Mouse (Mus musculus) heart, embryonic 13.5 days (tissue): ENCODE data around the gene Slc1a3. TPM values are rescaled to one million over a fixed set of nuclear protein-coding genes. Genes with fewer than 3 reads are reported as not detected.

ENCODE experiments used
- ATAC-seq: fragments of 200-750 bp; cut with Nextera tagmentation; 2 replicates; pipeline ENCODE4 v1.8.0; 2017; ENCODE audit warnings: moderate TSS enrichment; ENCODE audit not compliant: insufficient number of reproducible peaks, low FRiP score, low TSS enrichment; ENCODE audit errors: extremely low read depth
- H3K27ac ChIP-seq: fragments of 300-500 bp; sonication (generic); replicated peaks from 2 replicates; pipeline ENCODE4 v1.5.1; 2015; ENCODE audit warnings: moderate library complexity, mild to moderate bottlenecking, inconsistent platforms
- H3K27me3 ChIP-seq: fragments of 300-500 bp; sonication (generic); replicated peaks from 2 replicates; pipeline ENCODE4 v1.6.1; 2015; ENCODE audit warnings: mild to moderate bottlenecking, inconsistent platforms
- H3K36me3 ChIP-seq: fragments of 300-500 bp; sonication (generic); 2 replicates; pipeline ENCODE4 v1.6.1; 2015; ENCODE audit warnings: mild to moderate bottlenecking, inconsistent platforms
- H3K4me1 ChIP-seq: fragments of 300-500 bp; sonication (generic); 2 replicates; pipeline ENCODE4 v1.6.1; 2015; ENCODE audit warnings: inconsistent platforms
- H3K4me2 ChIP-seq: fragments of 300-500 bp; sonication (generic); 2 replicates; pipeline ENCODE4 v1.6.1; 2015; ENCODE audit warnings: inconsistent platforms, mild to moderate bottlenecking, moderate library complexity
- H3K4me3 ChIP-seq: fragments of 300-500 bp; sonication (generic); 2 replicates; pipeline ENCODE4 v1.5.1; 2015; ENCODE audit warnings: moderate library complexity, mild to moderate bottlenecking, inconsistent platforms
- H3K9ac ChIP-seq: fragments of 300-500 bp; sonication (generic); 2 replicates; pipeline ENCODE4 v1.6.1; 2015; ENCODE audit warnings: inconsistent platforms, mild to moderate bottlenecking, moderate library complexity
- H3K9me3 ChIP-seq: fragments of 300-500 bp; sonication (generic); 2 replicates; pipeline ENCODE4 v1.6.1; 2016; ENCODE audit warnings: inconsistent platforms
- WGBS: fragments of 180-500 bp; shearing (Covaris S2); methylation state at CpG from one replicate; pipeline ENCODE4 v1.1.7; 2015; ENCODE audit warnings: mixed read lengths; 5-methylcytosine and 5-hydroxymethylcytosine counted together
- polyA plus RNA-seq: library from polyadenylated mRNA; unstranded; fragments of >200 nt; fragmentation: Nextera tagmentation; extraction: Ambion mirVana; gene quantifications from 2 replicates; pipeline ENCODE4 v1.2.1, GENCODE M21; 2015

Slc1a3 gene
- polyA plus RNA-seq, 1 experiment from 2014 or later: 14.8 TPM

DNA sequence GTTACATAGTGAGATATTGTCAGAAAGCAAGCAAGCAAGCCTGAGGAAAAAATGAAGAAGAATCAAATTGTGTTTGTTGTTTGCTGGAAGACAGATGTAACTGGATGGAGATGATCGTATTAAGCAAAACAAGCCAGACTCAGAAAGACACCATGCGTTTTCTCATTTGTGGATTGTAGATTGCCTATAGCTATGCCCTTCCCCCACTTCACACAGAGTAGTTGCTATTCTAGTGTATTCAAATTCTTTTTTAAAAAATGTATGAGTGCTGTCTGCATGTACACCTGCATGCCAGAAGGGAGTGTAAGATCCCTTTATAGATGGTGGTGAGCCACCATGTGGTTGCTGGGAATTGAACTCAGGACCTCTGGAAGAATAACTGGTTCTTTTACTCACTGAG is 33.6 kb downstream of the Slc1a3 start:
- H3K27me3 ChIP-seq: no peaks in the 10 kb centered on the region
- H3K36me3 ChIP-seq: no peaks in the 10 kb centered on the region
- no peak overlapping the region for H3K9ac ChIP-seq
- H3K27ac ChIP-seq: peak overlapping the region; percentile 68
- peak overlapping the region; percentile 39; the same call in 1 of the 2 replicates for H3K4me2 ChIP-seq
- H3K4me1 ChIP-seq: peaks cover 38% of the 10 kb centered on the region
- no peaks in the 10 kb centered on the region for H3K9me3 ChIP-seq
- no peak for ATAC-seq
- WGBS: 71% methylated on average over 2 of the region's 2 CpGs
- no peak overlapping the region for H3K4me3 ChIP-seq

DNA sequence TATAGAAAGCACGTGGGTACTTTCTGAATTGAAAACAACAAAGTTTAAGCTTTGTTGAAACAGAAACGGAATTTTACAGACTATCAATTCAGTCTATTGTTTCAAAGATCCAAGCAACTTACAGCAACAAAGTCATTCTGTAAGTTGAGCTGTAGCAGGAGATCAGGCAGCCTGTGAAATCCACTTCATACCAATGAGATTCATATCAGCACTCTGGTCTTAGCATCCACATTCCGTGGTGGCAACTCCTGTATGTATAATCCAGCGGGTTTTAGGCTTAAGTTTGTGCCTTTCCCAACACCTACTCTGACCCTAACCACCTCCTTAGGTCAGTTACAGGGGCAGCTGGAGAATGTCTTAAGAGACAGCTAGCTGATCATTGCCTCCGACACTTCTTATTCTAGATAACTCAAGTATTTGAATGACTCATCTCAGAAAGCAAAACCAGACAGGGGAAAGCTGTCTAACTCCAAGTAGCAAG is 34.3 kb downstream of the Slc1a3 start:
- Histone ChIP-seq H3K27me3 (no peaks in the 10 kb centered on the region), H3K4me2 (peak overlapping the region; percentile 39), H3K9ac (no peak overlapping the region), H3K27ac (peak overlapping the region; percentile 68), H3K4me3 (no peak overlapping the region), H3K4me1 (peaks cover 37% of the 10 kb centered on the region), H3K36me3 (no peaks in the 10 kb centered on the region), H3K9me3 (no peaks in the 10 kb centered on the region)
- WGBS: 14% methylated on average over 5 of the region's 5 CpGs
- ATAC-seq: no peak

GRCm38 (mm10) chr15:8675616-8676015 is 34.9 kb downstream of the Slc1a3 start:
- 83% methylated on average over 4 of the region's 4 CpGs for WGBS
- Histone ChIP-seq H3K4me1 (peaks cover 37% of the 10 kb centered on the region), H3K4me2 (no peak overlapping the region), H3K27ac (no peak overlapping the region), H3K36me3 (no peaks in the 10 kb centered on the region), H3K4me3 (no peak overlapping the region), H3K9me3 (no peaks in the 10 kb centered on the region), H3K27me3 (no peaks in the 10 kb centered on the region), H3K9ac (no peak overlapping the region)
- ATAC-seq: no peak

GRCm38 (mm10) chr15:8672532-8672931 is 38.0 kb downstream of the Slc1a3 start:
- Histone ChIP-seq H3K4me2 (no peak overlapping the region), H3K9me3 (no peaks in the 10 kb centered on the region), H3K27ac (peak overlapping the region; percentile 58), H3K36me3 (no peaks in the 10 kb centered on the region), H3K4me3 (no peak overlapping the region), H3K9ac (0 out of 2 replicates have a peak overlapping the region, but pooled peaks have one; percentile 5), H3K27me3 (no peaks in the 10 kb centered on the region), H3K4me1 (peaks cover 43% of the 10 kb centered on the region)
- WGBS: 44% methylated on average over 5 of the region's 5 CpGs
- ATAC-seq: no peak

GRCm38 (mm10) chr15:8667849-8668522 is 42.6 kb downstream of the Slc1a3 start:
- no peaks in the 10 kb centered on the region for H3K36me3 ChIP-seq
- no peak overlapping the region for H3K9ac ChIP-seq
- H3K4me1 ChIP-seq: peaks cover 61% of the 10 kb centered on the region
- H3K4me3 ChIP-seq: no peak overlapping the region
- 71% methylated on average over 25 of the region's 25 CpGs for WGBS
- no peak for ATAC-seq
- no peaks in the 10 kb centered on the region for H3K9me3 ChIP-seq
- H3K27me3 ChIP-seq: no peaks in the 10 kb centered on the region
- peak overlapping the region; percentile 64 for H3K27ac ChIP-seq
- no peak overlapping the region for H3K4me2 ChIP-seq

DNA sequence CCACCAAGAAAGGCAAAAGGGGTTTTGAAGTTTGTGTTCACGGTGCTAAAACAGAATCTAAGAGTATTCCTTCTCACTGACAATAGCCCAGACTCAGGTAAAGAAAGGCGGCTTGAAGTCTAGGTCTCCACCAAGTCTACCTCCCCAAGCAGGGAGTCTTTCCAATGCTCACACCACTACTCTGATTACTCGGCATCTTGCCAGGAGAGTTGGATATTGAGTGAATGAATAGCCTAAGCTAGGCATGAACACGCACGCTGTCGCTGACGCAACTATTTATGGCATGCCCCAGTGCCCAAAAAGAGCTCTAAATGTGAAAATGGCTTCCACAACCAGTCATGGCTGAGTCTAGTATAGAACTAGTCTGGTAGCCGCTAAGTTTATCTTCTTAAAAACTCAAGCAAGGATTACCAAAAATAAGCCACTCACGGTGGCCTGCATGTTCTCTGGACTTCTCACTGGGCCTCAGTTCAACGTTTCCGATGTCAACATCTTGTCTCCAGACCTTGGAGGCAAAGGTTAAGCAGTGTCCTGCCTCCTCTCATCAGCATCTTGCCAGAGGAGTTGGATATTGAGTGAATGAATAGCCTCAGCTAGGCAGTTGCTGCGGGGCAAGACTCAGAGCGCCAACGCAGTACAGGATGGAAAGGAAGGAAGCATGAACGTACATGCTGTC is 44.8 kb downstream of the Slc1a3 start:
- H3K4me3 ChIP-seq: no peak overlapping the region
- H3K36me3 ChIP-seq: no peaks in the 10 kb centered on the region
- no peaks in the 10 kb centered on the region for H3K9me3 ChIP-seq
- H3K4me1 ChIP-seq: peaks cover 69% of the 10 kb centered on the region
- peak overlapping the region; percentile 53 for H3K27ac ChIP-seq
- H3K9ac ChIP-seq: no peak overlapping the region
- H3K4me2 ChIP-seq: no peak overlapping the region
- WGBS: 73% methylated on average over 15 of the region's 15 CpGs
- no peaks in the 10 kb centered on the region for H3K27me3 ChIP-seq
- no peak for ATAC-seq

GRCm38 (mm10) chr15:8663348-8664099 is 47.0 kb downstream of the Slc1a3 start:
- Histone ChIP-seq H3K4me1 (peaks cover 83% of the 10 kb centered on the region), H3K4me2 (peak overlapping the region; percentile 63), H3K36me3 (no peaks in the 10 kb centered on the region), H3K27me3 (no peaks in the 10 kb centered on the region), H3K27ac (peak overlapping the region; percentile 65), H3K9ac (peak overlapping the region; percentile 59), H3K4me3 (peak overlapping the region; percentile 28), H3K9me3 (no peaks in the 10 kb centered on the region)
- WGBS: 37% methylated on average over 17 of the region's 17 CpGs
- ATAC-seq: peak; percentile 44; the same call in 1 of the 2 replicates

DNA sequence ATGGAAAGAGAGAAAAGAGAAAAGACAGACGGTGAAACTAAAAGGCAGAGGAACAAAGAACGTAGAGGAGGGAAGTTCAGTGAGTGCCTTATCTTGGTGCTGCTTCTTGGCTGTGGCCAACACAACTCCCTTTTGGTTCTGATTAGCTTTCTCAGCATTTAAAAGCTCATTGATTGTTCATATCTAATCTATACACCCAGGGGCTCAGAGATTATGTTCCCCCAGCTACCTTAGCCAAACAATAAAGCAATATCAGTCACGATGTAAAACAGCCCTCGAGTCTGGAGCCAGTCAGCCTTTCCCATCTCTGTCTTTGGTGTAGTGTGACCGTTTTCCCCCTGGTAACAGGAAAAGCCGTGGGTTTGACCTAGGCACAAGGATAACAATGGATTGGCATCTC is 48.7 kb downstream of the Slc1a3 start:
- peak overlapping the region; percentile 39 for H3K27ac ChIP-seq
- H3K27me3 ChIP-seq: no peaks in the 10 kb centered on the region
- H3K9ac ChIP-seq: peak overlapping the region; percentile 24; the same call in 1 of the 2 replicates
- H3K36me3 ChIP-seq: no peaks in the 10 kb centered on the region
- H3K9me3 ChIP-seq: no peaks in the 10 kb centered on the region
- WGBS: 20% methylated on average over 6 of the region's 6 CpGs
- ATAC-seq: no peak
- peak overlapping the region; percentile 9; the same call in 1 of the 2 replicates for H3K4me2 ChIP-seq
- no peak overlapping the region for H3K4me3 ChIP-seq
- peaks cover 76% of the 10 kb centered on the region for H3K4me1 ChIP-seq

GRCm38 (mm10) chr15:8659977-8660376 is 50.6 kb downstream of the Slc1a3 start:
- ATAC-seq: no peak
- Histone ChIP-seq H3K27ac (peak overlapping the region; percentile 70), H3K4me1 (peaks cover 58% of the 10 kb centered on the region), H3K9ac (no peak overlapping the region), H3K9me3 (no peaks in the 10 kb centered on the region), H3K27me3 (no peaks in the 10 kb centered on the region), H3K4me2 (no peak overlapping the region), H3K4me3 (no peak overlapping the region), H3K36me3 (no peaks in the 10 kb centered on the region)
- WGBS: 81% methylated on average over 4 of the region's 4 CpGs

- Histone ChIP-seq H3K36me3 (no peaks in the 10 kb centered on the region), H3K27ac (peak overlapping the region; percentile 70), H3K27me3 (no peaks in the 10 kb centered on the region), H3K4me2 (no peak overlapping the region; the same call in 1 of the 2 replicates), H3K4me3 (no peak overlapping the region), H3K9ac (no peak overlapping the region), H3K9me3 (no peaks in the 10 kb centered on the region), H3K4me1 (peaks cover 57% of the 10 kb centered on the region)
- WGBS: 43% methylated on average over 8 of the region's 8 CpGs
- no peak for ATAC-seq
These were observed 51.0 kb downstream of the Slc1a3 start for GRCm38 (mm10) chr15:8659483-8659971.
